Mouse (Mus musculus) MEL (cell line): ENCODE measurements around the gene Gria4.
A peak's percentile ranks its signal among the peaks of the same experiment; 100 is the strongest.

ENCODE experiments used
- CHD1 ChIP-seq: IDR thresholded peaks from 2 replicates; pipeline ENCODE4 v1.6.1; 2012; ENCODE audit warnings: low read depth, mild to moderate bottlenecking, inconsistent platforms, low read length, improper control_type of control experiment
- CTCF ChIP-seq, 3 experiments: IDR thresholded peaks in 2 of 3; conservative IDR thresholded peaks in 1 of 3; 2 replicates each; pipeline ENCODE4 v1.5.1; 2011 to 2012; ENCODE audit warnings: low read length in 3 of 3, low read depth in 2 of 3, mild to moderate bottlenecking in 2 of 3, improper control_type of control experiment in 1 of 3, inconsistent platforms in 1 of 3, mixed read lengths in 1 of 3, moderate library complexity in 1 of 3; ENCODE audit not compliant: control insufficient read depth in 1 of 3, insufficient read depth in 1 of 3, poor library complexity in 1 of 3, severe bottlenecking in 1 of 3
- EP300 ChIP-seq, 2 experiments: IDR thresholded peaks; 2 replicates each; pipeline ENCODE4 v1.6.1; 2011; ENCODE audit warnings: improper control_type of control experiment in 2 of 2, low read length in 2 of 2, low read depth in 1 of 2, mild to moderate bottlenecking in 1 of 2
- MAX ChIP-seq: IDR thresholded peaks from 2 replicates; pipeline ENCODE4 v1.6.1; 2011; ENCODE audit warnings: low read length, improper control_type of control experiment
- MYB ChIP-seq: IDR thresholded peaks from 2 replicates; pipeline ENCODE4 v1.6.1; 2011; ENCODE audit warnings: mild to moderate bottlenecking, low read depth, low read length, improper control_type of control experiment
- MYC ChIP-seq: IDR thresholded peaks from 2 replicates; pipeline ENCODE4 v1.6.1; 2011; ENCODE audit warnings: low read depth, mild to moderate bottlenecking, low read length, improper control_type of control experiment, moderate library complexity
- POLR2A ChIP-seq, 2 experiments: IDR thresholded peaks; 2 replicates each; pipeline ENCODE4 v1.6.1; 2011 to 2012; ENCODE audit warnings: low read length in 2 of 2, mild to moderate bottlenecking in 2 of 2, control low read depth in 1 of 2, improper control_type of control experiment in 1 of 2, low read depth in 1 of 2, moderate library complexity in 1 of 2; ENCODE audit not compliant: control insufficient read depth in 1 of 2, insufficient read depth in 1 of 2, poor library complexity in 1 of 2
- RCOR1 ChIP-seq: IDR thresholded peaks from 2 replicates; pipeline ENCODE4 v1.6.1; 2012; ENCODE audit warnings: low read depth, mild to moderate bottlenecking, inconsistent platforms, low read length, improper control_type of control experiment
- USF1 ChIP-seq: IDR thresholded peaks from 2 replicates; pipeline ENCODE4 v1.6.1; 2014; ENCODE audit warnings: low read depth, mild to moderate bottlenecking, inconsistent platforms, low read length, improper control_type of control experiment, moderate library complexity
- ZC3H11A ChIP-seq: IDR thresholded peaks from 2 replicates; pipeline ENCODE4 v1.6.1; 2012; ENCODE audit warnings: low read depth, mild to moderate bottlenecking, inconsistent platforms, low read length, improper control_type of control experiment
- ZMIZ1 ChIP-seq: IDR thresholded peaks from 2 replicates; pipeline ENCODE4 v1.6.1; 2012; ENCODE audit warnings: low read depth, mild to moderate bottlenecking, inconsistent platforms, low read length, improper control_type of control experiment, moderate library complexity
- ZNF384 ChIP-seq: IDR thresholded peaks from 2 replicates; pipeline ENCODE4 v1.6.1; 2012; ENCODE audit warnings: low read depth, mild to moderate bottlenecking, inconsistent platforms, low read length, improper control_type of control experiment

- TF ChIP-seq MAX (peak; percentile 86), EP300 (IDR thresholded peaks at IDR 0.05; ENCODE audit: low read depth in 1 of 2, low read length in 2 of 2) (no peak), ZMIZ1 (no peak), MYB (no peak), ZNF384 (peak; percentile 38; the same call in 1 of the 2 replicates), CHD1 (no peak), RCOR1 (no peak), CTCF (IDR thresholded peaks at IDR 0.05 in 2 of 3, conservative IDR thresholded peaks at IDR 0.05 in 1 of 3; ENCODE audit: control insufficient read depth in 1 of 3, insufficient read depth in 1 of 3, low read depth in 2 of 3, low read length in 3 of 3, poor library complexity in 1 of 3, severe bottlenecking in 1 of 3) (peak; percentile 82 to 97 (median 87)), MYC (peak; percentile 95), USF1 (no peak), ZC3H11A (peak; percentile 84), POLR2A (IDR thresholded peaks at IDR 0.05; ENCODE audit: control insufficient read depth in 1 of 2, insufficient read depth in 1 of 2, low read depth in 1 of 2, low read length in 2 of 2, poor library complexity in 1 of 2) (no peak)
Observed at GRCm38 (mm10) chr9:4442908-4443307, 353.1 kb downstream of the Gria4 start.
